Mouse (Mus musculus) adrenal gland, postnatal 14 days (tissue): ENCODE measurements at regions not wholly inside any gene's neighbourhood (a gene's known extent, or its start where the extent isn't known, plus 50 kb on each side); places are given as distances from the start of the nearest gene placed in this dataset.
A peak's percentile ranks its signal among the peaks of the same experiment; 100 is the strongest.

Source experiments
- DNase-seq: peaks from one replicate; pipeline ENCODE4 v3.0.0; 2021; ENCODE audit warnings: mixed read lengths

DNA sequence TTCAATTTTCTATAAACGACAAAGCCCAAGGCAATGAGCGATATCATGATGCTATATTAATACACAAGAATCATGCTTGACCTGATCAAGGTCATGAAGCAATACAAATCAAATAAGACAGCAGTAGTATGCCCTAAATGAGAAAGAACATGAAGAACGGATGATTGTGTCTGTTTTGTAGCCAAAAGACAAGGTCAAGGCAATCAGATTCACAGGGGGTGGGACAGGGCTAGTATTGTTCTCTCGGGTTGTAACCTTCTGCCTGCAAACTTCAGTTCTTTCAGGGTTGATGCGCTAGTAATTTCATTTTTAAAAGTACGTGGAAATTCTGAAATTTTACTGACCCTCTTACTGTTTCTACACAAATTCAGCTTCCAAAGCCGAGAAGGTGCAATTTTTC is 206.7 kb downstream of the Arl4a start:
- no peak for DNase-seq

DNA sequence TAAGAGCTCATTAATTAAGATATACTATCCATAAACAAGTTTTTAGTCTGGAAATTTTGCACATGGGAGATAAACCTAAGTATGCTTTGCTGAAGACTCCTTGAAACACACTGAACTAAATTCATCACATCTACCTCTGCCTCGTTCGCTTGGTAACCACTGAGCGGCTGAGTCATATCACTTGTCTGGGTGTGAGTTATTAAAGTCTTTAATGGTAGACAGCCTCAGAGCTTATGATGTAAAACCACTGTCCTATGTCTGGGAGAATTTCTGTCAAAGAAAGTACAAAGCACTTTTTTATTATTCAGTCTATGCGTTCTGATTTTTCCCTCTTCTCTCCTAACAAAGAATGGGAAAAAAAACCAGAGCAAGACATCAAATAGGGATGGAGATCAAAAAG is 207.3 kb downstream of the Arl4a start:
- no peak for DNase-seq

DNA sequence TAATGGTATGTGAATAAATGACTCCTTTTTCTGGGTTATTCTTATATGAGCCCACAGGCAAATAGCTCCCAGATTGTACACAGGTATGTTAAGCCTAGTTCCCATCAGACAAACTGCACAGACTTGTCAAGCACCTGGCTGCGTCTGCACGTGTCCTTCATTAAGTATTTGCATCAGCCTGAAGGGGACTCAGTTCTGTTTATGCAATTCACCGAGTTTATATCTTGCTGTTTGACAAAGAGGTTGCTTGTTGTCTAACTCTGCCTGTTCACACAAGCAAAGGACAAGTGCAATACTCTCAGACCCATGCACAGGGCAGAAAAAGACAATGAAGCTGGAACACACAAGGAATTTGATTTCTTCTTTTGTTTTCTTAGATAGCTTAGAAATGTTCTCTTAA is 215.2 kb downstream of the Arl4a start:
- DNase-seq: no peak

DNA sequence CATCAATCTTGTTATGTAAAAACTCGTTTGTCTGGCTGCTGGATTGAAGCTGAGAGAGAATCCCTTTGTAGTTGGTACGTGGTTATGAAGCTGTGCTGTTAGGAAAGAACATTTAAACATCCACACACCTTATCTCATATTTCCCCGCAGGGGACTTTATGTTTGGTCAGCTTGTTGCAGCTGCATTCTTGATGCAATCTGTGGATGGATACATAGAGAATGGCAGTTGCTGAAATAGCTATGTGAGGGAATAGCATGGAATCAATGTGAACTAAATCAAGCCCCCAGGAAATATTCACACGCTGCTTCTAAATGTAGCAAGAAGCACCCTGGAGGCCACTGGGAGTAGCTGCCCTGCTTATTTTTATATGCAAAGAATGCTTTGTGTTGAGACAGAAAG is 236.3 kb downstream of the Arl4a start:
- DNase-seq: no peak

DNA sequence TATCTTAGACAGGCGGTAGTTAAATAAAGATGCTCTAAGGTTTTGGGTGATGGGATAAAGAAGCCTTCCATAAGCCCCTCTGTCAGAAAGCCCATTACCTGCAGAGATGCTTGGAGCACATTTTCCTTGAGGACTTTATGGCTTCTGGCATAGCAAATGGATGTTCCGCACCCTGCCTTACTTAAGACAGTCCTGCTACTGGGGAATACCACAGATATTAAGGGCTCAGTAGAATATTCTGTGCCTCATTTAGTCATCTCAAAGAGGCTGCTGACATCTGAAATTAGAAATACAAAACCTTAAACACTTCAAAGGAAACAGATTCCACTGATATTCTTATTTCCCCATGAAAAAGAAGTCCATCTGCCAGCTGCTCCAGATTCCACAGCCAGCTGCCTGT is 240.0 kb downstream of the Arl4a start:
- no peak for DNase-seq

DNA sequence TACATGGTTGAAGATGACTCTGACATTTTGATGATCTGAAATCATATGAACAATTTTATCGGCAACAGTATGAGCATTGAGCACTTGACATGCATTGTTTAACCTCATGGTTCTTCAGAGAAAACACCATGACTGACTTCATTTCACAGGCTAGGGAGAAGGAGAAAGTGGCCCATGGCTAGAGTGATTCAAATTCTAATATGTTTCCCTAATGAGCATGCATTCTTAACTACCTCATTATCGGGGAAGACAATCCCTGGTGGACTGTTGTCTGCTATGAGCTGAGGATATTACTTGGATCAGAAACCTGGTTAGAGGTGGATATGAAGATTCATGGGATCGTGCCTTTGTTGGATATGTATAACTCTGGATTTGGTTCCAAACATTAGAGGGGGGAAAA is 240.9 kb downstream of the Arl4a start:
- DNase-seq: no peak

DNA sequence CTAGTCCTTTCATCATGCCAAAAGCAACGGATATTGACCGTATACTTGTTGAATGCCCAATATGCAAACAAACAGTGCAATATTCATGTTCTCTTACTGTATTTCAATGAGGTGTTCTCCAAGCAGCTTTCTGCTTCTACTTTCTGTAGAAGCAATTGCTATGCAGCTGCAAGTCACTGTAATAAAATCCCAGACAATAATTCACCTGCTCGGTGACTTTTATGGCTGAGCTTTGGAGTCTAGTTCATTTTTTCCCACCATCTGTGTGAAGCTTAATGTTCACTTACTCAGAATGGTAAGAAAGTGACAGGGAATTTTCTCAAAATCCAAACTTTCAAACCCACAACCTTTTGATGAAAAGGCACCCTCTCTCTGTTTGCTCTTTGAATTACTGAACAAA is 252.8 kb downstream of the Arl4a start:
- DNase-seq: no peak

DNA sequence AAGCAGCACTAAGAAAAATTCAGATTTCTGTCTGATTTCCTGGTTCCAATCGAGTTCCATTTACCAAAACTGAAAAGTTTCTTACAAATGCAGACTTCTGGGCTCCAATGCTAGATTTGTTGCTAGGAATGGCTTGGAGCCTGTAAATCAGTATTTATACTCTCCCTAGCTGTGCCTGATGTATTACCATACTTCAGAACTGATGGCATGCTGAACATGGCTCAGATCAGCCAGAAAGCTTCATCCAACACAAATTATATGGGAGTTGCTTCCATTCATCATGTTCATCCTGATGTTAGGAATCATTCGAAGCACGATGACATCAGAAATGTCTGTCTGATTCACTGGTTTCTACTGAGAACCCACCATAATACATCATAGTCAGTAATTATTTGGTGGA is 253.3 kb downstream of the Arl4a start:
- DNase-seq: no peak

DNA sequence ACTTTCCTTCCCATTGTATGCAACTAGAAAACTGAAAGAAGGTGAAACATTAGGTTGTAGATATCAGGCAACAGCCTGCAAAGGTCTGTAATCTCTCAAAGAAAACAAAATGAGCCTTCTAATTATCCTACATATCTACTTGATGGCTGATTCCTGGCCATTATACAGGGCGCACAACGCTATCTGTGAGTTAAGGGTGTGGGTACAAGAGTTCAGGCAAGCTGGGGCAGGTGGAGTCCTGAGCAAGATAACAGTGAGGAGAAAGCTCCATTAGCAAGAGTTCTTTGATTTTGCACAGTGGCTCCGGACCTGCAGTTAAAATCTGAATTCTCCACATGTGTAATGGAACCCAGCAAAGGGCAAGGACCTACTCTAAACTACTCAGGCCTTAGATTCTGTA is 261.7 kb downstream of the Arl4a start:
- no peak for DNase-seq

DNA sequence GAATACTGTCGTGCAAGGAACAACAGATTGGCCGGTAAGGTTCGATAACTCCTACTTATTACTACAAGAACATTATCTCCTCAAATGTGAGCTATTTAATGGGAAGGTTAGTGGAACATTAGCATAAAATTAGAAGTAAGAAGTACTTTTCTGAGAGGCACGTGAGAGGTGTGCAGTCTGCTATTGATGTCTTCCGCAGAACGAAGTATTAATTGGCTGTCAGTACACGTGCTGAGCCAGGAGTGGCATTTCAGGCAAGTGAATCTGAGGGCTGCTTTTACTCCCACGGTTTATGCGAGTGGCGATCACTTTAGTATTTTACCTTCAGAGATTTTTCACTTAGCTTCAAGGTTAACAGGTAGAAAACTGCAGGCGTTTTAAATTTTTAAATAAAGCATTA is 270.8 kb downstream of the Arl4a start:
- DNase-seq: no peak

DNA sequence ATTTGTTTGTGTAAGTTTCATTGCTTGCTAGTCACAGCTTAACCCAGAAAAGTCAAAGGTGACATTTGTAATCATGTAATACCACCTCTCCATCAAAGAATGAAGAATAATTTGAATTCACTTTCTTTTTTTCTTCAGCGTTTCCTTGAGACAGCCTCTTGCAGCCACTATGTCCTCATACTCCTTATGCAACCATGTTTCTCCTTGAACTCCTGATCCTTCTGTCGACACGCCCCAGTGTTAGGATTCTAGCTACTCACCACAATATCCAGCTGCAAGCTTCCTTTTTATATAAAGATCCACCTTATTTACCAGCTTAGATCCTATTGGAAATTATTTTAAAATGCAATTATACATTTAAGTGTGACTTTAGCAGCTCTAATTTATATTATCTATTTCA is 274.3 kb downstream of the Arl4a start:
- DNase-seq: peak; percentile 15

DNA sequence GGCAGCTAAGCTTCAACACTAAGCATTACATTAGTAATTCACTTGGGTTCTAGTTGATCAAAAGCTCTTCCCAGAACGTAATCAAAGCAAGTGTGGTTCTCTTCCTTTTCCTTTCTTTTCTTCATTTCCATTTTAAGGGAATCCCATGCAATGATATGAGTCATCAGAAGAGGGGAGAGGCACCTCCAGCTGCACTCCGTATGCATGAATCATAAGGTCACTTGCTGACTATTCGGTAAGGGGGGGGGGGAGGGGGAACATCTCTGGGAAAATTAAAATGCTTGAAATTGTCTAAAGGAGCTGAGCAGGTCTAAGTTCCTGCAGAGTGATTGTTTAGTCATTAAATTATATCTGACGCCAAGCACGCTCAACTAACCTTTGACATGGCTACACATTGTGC is 275.9 kb downstream of the Arl4a start:
- no peak for DNase-seq

DNA sequence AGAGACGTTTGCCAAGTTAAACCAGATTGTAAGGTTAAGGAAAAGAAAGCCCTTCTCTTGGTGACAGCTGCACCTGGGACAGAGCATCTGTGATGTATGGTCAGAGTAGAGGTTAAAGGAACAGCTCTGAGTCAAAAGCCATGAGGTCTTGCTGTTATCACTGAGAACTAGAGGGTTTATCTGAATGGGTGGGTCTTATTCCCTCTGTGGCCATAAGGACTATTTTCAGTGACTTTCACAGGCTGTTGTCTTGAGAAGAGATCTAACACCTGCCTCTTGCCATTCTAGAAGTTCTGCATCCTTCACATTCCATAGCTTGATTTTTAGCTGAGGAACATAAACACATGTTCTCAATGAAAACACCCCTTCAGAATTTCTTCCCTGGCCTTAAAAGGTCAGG is 276.5 kb downstream of the Arl4a start:
- DNase-seq: no peak

DNA sequence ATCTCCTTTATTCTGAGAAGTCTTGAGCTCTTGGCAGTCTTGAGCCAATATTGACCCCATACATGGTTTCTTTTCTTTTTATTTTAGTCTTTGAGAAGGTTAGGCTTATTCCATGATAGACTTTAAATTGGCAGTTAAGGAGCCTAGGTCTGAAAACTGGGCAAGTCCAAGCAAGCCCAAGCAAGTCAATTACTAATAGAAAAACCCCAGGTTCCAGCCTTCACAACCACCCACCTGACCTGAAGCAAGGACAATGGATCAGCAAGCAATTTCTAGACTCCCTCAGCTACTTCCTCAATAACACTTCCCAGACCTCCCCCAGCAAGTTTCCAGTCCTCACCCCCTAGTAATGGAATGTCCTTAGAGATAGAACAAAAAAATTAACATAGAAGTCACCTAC is 279.9 kb downstream of the Arl4a start:
- no peak for DNase-seq

DNA sequence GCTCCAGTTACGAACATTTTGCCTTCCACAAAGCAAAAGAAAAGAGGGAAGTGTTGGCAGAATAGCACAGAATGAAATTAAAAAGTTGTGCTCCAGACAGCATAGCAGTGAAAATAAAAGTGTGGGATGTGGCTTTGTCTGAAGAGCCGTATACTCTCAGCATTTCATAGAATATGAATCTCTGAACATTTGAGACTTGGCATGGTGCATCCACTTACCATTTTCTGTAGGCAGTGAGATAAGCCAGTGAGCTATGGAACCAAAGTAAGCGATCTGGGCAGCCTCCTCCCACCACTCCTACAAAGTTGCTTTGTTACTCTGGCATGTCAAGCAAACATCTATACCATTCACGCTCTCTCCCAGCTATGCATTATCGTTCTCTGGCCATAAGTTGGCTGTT is 286.0 kb downstream of the Arl4a start:
- DNase-seq: no peak

DNA sequence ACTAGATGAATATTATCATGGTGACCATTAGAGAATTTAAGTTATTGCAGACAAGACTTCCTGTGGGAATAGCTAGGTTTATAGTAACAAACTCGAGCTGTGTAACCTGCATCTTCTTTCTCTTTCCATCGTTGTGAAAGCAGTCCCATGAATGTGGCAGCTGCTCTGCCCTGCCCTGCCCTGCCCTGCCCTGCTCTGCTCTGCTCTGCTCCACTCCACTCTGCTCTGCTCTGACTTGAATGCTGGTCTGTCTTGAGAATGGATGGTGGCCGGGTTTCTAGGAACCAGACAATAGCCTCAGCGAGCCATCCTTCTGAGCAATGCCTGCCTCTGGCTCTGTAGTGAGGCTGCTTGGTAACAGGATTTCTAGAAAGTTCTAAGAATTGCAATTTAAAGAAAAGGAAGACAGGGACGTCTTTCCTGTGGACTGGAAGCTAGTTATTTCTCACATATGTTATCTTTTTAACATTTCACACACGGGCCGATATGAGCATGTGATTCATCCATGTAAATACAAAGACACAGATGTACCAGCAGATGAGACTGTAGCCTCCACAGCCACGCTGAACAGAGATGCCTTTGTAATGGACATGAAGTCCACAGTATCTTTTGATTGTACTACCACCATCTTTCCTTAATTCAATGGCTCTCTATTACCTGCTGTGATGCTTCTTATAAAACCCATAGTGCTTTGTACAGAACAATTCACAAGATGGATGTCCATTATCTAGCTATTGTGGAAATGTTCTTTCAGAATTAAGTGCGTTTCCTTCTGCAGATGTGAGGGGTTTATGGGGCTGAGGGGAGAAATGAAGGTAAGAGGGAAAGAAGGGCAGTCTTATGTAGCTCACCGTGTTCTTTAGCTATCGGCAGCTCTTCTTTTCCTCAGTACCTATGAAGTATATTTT is 295.4 kb downstream of the Arl4a start:
- no peak for DNase-seq

DNA sequence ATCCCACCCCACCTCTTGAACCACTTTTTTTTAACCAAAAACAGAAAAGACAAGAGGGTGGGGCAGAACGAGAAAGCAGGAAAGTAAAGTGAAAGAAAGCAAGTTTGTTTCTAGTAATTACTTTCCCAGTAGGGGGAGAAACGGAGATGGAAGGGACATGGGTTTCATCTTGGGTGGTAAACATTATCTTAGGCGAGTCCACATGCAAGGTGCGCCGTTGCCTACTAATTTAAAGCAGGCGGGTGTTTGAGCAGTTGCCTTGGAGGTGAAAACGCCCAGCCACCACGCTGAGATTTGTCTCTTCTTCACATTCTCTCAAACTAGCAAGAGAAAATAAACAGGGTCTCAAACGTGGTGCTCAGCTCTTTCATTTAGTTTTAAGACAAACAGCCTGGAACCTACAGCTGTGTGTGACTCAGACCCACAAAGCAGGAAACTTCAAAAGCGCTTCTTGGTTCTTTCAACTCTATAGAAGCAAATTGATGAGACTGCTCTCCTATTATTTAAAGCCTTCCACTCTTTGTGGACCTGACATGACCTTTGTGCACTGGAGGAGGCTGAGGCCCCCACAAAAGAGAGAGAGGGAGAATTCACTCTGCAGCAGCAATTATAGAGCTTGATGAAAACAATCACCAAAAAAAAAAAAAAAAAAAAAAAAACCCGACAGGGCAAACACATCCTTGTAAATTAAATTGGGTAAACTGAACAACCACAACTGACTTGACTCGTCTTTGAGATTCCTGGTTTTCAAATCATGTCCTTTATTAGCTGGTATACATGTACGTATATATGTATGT is 296.6 kb downstream of the Arl4a start:
- DNase-seq: no peak

DNA sequence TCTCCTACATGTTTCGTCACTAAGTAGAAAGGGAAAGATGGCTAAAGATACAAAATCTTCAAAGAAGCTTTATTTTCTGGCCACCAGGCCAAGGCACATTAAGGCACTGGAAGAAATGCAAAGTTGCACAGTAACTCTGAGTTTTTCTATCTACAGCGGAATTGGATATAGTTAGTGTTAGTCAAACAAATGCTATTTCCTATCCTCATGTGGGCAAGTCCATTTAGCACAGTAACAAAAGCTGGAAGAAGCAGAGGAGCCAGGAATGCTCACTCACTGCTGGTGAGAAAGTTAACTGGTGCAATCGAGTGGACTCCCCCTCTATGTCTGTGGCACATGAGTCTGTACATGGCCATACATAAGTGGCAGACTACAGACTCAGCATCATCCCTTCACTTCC is 300.9 kb downstream of the Arl4a start:
- no peak for DNase-seq

DNA sequence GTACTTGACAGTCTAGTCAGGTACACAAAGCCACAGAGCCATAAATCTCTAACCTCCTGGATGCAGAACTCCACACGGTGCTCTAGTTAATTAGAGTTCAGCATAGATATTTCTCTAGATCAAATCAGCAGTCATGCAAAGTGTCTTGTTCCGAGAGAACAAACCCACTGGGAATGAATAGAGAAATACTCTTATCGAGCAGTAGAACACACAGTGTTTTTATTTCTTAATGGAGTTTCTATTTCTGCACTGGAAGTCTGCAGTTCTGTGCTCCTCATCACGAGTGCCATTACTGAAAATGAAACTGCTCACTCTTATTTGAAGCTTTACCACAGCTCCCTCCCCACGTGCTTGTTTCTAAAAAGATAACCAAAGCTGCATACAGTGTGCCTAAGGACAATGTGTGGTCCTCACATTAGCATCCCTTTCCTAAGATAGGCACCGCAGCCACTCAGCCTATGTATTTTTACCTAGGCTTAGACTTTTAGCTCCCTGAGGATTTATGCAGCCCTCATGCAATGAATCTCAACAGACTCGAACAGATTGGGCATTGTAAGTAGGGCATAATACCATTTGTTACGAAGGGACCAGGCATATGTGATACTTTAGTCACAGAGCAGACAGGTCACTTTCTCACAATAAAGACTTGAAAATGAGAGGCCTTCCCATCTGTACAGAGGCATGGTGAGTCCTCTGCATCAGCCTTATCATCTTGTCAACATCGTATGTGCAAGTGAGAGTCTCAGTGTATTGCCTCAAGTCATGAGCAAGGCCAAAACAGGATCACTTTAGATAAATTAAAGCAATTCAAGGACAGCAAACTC is 301.5 kb downstream of the Arl4a start:
- DNase-seq: no peak

DNA sequence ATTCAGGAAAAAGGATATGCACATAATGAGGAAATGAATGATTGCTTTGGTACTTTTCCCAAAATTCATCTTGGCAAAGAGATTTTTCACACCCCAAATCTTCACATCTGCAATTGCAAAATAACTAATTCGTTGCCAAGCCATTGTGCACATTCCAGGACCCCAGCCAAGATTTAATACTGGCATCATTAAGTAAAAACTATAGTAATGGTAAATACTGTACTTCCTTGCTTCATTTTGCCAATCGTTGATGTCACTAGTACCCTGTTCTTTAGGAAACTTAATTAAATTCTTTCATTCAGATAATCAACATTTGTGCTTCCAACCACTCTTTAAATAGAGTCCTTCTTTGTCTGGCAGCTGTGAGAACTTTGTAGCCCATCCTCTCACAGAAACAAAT is 303.6 kb downstream of the Arl4a start:
- no peak for DNase-seq

DNA sequence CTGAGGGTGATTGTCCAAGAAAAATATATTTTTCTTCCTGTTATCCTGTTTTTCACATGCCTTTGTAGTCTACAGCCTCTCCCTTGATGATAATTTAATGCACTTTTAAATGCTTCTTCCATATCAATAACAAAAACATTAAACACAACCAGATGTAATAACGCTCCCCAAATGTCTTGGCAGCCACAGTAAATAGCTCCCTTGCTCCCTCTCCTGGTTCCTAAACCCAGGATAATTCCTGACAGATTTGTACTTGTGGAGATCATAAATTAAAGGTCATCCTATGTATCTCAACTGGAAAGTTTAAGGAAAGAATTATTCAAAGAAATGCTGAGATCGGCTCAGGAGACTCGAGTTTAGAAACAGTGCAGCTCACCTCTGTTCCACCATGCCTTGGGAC is 306.6 kb downstream of the Arl4a start:
- DNase-seq: no peak

DNA sequence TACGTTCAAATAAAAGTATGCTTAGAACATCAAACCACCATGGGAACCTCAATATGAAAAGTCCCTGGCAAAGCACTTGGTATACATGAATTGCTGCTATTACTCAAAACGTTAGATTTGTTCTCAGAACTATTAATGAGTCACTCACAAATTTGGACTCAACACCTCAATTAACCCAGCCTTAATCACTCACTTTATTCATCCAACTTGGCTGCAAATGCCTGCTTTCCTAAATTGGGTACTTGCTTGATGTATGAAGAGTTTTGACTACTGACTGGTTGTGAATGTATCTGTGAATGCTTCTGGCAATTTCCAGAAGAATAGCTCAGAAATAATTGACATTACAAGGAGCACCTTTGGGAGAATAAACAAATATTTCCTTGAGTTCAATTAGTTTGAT is 308.6 kb downstream of the Arl4a start:
- DNase-seq: no peak

DNA sequence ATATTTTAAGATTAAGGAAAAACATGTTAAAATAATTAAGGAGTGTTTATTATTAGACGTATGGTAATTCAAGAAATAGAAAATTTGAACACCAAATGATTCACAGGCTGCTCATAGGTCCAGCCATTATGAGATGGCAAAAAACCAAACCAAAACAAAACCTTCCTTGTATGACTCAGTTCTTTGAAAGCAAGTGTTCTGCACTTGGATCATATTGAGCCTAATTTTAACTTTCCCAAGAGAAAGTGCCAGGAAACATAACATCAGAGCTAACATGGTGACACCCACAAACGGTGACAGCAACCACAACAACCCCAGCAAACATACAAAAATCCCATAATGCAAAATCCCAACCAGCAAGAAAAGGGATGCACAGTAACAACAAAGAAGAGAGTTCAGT is 313.7 kb downstream of the Arl4a start:
- DNase-seq: no peak
